Mouse (Mus musculus) right cerebral cortex, adult 18-20 months (tissue): ENCODE measurements around the gene E4f1.

Experiments used
- DNase-seq: peaks from one replicate; pipeline ENCODE4 v3.0.0; 2022; ENCODE audit warnings: mixed read lengths

E4f1 gene

DNA sequence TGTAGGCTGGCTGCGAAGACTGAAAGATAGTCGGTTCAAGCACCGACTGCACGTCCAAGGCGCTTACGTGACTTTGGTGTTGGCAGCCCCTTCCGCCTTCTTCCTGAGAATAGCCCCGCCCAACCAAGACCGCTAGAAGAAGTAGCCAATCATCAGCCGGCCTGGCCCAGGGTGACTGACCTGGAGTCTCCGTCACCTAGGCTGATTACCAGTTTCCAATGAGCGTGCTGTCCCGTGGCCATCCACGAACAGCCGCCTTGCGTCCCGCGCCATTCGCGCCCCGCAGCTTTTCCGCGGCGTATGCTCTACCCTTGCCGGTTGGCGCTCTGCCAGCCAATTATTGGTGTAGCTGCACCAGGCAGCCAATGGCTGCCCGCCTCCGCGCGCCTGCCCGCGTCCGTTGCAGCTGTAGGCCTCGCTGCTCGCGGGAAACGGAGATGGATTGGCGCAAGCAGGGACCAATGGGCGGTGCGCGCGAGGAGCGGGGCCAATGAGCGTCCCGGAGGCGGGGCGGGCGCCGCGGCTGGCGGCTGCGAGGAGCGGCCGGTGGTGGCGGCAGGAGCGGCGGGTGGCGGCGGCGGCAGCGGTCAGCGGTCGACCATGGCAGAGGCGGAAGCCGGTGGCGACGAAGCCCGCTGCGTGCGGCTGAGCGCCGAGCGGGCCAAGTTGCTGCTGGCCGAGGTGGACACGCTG is at the start of gene E4f1, which contains the start of gene Pgp:
Gene E4f1 (minus strand): TSS at position 404 of the 693 bp plus-strand sequence.
Gene Pgp (plus strand): TSS at position 483 of the 693 bp plus-strand sequence.
- peak; percentile 100 for DNase-seq

DNA sequence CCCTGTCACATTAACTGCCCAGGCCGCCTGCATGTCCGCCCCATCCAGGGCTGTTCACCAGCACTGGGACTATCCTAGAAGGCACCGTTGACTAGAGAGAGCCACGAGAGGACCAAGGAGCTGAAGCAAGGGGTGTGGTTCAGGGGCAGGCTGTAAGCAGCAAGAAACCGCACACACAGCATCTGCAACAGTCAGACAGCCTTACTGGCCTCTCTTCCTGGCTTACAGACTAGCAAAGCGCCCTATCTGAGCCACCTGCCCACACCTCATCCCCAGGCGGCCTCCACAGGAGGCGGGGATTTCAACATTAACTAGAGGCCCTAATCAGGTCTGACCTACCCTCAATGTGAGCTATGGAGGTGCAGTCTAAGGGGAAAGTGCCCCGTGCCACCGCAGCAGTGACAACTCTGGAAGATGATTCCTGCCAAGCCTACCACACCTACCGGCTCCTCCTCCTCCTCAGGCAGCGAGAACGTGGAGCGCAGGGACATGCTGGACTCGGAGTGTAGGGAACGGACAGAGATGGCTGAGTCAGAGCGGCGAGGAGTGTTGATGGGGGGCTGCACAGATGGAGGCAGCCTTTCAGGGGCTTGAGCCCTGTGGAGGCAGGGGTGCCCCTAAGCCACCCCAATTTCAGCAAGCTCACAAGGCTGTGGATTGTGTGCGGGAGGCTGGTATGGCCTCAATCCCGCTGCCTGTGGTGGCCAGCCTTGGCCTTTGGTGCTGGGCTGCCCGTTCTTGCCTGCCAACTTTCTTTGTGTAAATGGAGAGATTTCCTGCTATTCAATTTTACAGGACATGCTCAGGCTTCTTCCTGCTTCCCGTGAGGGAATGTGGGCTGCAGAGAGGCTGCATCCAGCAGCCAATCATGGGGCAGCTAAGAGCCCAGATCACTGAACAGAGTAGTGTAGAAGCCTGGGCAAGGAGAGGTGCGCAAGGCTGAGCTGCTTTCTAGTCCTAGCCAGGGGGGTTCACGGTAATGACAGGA is 44.5 kb upstream of the E4f1 start:
- no peak for DNase-seq

DNA sequence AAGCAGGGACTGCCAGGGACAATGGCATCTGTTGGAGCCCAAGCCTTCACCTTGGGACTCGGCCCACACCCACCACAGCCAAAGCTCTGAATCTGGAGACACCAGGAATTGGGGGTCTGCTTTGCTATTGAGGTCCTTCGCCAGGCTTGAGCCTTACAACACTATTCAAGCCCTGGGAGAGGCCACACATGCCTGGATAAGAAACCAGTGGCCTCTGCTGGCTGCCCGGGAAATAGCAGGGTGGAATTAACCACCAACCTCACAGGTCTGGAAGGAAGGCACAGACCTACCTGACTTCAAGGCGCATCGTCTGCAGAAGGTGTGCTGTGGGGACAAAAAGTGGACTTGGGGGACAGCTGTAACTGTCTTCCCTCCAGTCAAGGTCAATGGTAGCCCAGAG is 43.5 kb upstream of the E4f1 start:
- DNase-seq, result peak; percentile 77

DNA sequence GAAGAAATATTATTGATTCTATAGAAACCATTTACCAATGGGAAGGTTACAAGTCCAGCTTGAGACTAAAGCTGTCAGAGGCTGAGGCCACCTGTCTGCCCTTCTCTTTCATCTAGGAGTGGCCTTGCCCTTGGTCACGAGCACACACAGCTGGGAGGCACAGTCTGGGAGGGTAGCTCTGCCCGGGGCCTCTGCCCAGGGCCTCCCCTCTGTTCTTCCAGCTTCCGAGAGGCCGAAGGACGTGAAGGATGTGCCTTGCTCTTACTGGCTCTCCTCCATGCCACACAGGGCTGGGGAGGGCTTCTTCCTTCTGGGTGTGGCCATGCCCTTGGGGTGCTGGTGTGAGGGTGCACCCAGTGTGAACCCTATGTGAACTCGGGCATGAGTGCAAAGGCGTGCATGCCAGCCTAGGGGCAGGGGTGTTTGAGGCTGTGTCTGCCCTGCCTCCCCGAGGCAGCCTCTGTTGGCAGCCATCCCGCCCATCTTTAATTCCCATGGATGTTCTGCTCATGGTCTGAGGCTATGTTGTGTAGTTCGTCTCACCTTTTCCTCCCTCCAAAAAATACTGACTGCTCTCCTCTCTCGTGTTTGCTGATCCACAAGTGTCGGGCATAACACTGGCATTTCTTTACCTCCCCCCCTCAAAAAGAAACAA is 37.8 kb upstream of the E4f1 start:
- no peak for DNase-seq

DNA sequence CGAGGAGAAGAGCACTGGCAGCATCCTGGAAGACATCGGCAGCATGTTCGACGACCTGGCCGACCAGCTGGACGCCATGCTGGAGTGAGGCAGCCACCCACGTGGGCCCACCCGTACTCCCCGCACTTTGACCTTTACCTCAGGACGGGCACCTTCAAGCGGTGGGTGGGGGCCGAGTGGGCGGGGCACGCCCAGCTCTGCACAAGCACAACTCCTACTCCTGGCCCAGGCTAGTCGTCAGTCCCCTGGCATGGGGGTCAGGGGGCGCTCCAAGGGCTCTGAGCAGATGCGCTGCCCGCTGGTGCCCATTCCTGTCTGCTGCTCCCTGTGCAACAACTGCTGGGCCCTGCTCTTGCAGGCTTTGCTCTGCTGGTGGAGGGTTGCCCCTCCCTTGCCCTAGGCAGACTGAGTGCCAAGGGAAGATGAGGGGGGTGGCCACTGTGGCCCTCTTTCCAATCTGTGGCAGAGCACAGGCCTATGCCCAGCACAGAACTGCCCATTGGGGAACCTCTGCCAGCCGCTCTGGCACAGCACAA is 37.1 kb upstream of the E4f1 start:
- DNase-seq, result no peak

DNA sequence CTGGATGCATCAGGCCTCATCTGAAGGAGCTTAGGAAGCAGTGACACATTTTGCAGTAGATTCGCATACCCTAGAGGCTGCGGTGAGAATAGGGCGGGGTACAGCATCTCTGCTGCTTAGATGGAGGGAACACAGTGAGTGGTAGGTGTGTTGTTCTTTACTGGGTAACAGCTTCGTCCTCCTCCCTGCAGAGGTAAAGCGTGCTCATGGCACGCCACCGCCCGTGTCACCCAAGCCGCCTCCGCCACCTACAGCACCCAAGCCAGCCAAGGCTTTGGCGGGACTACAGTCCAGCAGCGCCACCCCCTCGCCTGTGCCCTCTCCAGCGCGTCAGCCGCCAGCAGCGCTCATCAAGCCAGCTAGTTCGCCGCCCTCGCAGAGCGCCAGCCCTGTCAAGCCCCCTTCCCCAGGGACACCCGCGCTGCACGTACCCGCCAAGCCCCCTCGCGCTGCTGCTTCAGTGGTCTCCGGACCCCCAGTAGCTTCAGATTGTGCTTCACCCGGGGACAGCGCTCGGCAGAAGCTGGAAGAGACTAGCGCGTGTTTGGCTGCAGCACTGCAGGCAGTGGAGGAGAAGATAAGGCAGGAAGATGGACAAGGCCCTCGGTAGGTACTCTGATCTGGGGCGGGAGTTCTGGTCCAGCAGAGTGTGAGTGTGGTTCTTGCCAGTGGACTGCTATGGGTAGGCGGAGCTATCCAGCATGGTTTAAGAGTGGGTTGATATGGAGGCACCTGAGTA is 36.4 kb upstream of the E4f1 start:
- DNase-seq, result peak; percentile 78

DNA sequence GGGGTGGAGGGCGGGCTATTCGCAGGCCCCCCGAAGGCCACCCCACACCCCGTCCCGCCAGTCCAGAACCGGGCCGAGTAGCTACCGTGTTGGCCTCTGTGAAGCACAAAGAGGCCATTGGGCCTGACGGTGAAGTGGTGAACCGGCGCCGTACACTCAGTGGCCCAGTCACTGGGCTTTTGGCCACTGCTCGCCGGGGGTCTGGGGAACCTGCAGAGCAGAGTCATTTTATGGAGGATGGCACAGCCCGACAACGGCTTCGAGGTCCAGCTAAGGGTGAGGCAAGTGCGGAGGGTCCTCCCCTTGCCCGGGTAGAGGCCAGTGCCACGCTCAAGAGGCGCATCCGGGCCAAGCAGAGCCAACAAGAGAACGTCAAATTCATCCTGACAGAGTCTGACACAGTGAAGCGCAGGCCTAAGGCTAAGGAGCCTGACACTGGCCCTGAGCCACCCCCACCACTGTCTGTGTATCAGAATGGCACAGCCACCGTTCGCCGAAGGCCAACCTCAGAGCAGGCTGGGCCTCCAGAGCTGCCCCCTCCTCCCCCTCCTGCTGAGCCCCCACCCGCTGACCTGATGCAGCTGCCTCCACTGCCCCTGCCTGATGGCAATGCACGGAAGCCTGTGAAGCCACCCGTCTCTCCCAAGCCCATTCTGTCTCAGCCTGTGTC is 35.3 kb upstream of the E4f1 start:
- no peak for DNase-seq

DNA sequence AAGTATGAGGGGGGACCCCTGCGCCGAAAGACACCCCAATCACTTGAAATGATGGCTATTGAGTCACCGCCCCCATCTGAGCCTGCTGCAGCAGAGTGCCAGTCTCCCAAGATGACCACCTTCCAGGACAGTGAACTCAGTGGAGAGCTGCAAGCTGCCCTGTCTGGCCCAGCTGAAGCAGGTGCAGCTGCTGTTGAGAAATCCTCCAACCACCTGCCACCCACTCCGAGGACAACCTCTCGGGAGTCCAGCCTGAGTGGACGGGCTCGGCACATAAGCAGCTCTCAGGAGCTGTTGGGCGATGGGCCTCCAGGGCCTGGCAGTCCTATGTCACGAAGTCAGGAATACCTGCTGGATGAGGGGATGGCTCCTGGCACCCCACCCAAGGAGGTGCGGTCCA is 34.0 kb upstream of the E4f1 start:
- DNase-seq, result no peak

DNA sequence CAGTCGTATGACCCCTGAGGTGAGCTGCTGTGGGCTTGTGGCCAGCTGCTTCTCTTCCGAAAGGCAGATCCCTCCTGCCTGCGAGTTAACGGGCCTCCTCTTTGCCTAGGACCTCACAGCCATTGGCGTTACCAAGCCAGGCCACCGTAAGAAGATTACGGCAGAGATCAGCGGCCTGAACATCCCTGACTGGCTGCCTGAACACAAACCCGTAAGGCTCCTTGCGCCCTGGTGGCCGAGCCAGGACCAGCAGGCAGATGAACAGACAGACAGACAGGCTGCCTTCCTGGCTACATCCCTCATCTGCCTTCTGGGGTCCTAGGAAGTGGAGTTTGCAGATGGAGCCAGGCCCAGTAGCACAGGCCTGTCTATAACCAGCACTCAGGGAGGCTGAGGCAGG is 32.1 kb upstream of the E4f1 start:
- no peak for DNase-seq

DNA sequence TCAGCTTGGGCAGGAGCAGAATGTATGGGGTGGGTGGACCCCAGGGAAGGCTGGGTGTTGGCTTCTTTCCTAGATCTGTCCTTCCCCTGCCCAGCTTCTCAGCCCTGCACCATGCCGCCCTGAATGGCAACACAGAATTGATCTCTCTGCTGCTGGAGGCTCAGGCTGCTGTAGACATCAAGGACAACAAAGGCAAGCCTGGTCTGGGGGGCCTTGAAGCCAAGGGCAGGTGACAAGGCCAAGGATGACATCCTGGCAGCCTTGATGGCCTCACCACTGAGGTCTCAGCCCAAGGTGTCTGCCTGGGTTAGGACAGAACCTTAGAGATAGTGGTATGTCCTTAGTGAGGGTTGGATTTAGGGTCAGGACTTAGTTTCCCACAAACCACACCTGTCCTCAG is 25.9 kb upstream of the E4f1 start:
- no peak for DNase-seq

DNA sequence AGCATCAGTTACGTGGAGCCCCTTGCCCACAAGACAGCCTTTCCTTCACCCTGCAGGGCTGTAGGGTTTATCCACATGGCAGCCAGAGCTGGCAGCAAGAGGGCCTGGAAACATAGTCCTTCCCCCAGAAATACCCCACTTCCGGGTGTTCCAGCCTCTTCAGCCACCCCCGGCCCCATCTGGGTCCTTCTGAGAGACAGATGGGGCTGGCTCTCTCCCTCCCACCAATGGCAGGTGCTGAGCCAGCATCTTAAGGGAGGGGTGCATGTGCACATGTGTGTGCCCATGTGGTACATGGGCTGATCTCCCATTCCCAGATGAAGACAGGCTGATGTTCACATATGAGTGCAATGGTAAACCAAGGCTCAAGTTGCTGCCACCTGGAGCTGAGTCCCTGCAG is 25.3 kb upstream of the E4f1 start:
- DNase-seq, result peak; percentile 81

DNA sequence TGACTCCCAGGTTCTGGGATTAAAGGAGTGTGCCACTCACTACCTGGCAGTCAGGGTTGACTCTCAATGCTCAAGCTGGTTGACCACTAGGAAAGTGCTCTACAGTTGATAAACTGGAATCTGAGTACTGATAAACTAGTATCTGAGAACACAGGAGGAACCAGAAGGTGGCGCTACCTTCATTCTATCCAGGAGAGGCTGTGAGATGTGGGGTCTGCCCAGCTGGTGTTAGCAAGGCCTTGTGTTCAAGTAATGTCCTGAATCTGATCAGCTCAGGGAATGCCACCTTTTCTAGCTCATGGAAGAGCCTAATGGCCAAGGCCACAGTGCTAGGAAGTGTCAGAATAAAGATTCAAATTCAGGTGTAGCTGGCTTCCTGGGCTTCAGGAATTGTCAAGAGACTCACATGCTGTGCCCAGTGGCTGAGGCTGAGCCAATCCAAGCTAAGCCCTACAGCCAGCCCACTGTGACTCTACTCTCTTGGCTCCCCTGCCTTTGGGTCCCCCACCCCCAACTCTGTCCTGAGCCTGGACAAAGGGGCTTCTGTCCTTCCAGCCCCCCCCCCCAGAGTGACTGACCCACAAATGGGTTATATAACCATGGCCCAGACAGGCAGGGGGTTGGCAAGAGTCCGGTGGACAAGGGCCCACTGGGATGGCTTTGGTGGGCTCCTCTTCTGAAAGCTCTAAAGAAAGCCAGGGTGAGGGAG is 24.7 kb upstream of the E4f1 start:
- peak; percentile 58 for DNase-seq

DNA sequence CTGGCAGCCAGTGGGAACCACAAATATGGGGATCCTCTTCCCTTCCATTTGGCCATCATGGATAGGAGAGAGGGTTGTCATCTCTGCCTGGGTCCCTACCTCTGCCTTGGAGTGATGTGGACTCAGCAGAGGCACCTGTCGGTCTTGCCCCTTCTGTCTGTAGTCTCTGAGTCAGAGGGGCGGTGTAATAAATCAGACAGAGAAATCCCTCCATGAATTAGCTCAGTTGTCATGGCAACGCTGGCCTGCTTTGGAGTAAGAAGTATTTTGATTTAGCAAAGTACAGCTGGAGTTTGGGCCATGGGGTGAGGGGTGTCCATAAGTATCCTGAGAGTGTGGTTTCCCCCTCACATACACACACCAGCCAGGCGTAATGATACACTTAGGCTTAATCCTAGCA is 20.3 kb upstream of the E4f1 start:
- DNase-seq, result peak; percentile 50

DNA sequence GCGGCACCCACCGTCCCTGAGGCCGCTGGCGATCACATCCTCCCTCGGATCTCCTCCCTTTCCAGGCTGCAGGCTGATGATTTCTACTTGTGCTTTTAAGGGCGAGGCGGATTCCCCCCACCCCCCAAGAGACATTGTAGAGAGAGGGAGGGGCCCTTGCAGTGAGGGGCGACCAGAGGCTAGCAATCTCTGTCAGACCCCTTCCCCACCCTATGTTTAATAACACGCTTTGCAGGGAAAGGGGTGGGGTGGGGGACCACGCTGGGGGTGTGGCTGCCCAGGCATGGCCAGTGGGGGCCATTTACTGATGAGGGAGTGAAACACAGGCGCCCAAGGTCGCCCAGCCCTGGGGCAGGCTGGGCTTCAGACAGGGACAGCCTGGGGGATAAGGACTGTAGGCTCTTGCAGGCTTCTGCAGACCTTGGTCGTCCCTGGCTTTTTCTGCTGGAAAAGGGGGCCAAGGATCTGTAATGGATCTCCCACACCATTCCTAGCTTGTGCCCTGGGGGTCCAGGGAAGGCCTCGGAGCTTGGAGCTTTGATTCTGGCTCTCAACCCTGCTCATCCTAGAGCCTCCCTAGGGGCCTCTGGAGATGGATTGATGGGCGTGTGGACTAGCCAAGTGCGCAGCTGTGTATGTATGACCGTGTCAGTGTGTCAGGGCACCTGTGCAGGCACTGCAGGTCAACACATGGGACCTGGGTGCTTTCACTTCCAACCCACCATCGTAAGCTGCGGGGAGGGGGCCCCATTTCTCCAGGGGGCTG is 19.3 kb upstream of the E4f1 start:
- no peak for DNase-seq

DNA sequence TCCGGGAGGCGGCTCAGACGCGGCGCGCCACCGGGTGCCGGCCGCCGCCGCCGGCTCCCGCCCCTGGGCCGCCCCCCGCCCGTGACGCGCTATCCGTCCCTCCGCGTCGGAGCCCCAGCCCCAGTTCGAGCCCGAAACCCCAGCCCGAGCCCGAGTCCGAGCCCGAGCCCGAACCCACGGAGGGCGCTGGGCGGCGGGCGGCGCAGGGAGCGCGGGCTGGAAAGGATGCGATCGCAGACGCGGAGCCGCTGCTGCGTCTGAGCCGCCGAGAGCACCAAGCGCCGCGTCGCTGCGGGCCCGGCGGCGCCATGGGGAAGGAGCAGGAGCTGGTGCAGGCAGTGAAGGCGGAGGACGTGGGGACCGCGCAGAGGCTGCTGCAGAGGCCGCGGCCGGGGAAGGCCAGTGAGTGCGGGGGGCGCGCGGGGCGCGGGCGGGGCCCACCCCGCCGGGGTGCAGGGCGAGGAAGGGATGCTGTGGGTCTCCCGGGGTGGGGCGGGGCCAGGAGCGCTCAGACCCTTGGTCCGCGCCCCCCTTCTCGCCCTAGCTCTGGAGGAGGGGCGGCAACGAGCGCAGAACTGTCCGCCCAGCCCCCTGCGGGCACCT is 18.6 kb upstream of the E4f1 start:
- DNase-seq, result peak; percentile 49

DNA sequence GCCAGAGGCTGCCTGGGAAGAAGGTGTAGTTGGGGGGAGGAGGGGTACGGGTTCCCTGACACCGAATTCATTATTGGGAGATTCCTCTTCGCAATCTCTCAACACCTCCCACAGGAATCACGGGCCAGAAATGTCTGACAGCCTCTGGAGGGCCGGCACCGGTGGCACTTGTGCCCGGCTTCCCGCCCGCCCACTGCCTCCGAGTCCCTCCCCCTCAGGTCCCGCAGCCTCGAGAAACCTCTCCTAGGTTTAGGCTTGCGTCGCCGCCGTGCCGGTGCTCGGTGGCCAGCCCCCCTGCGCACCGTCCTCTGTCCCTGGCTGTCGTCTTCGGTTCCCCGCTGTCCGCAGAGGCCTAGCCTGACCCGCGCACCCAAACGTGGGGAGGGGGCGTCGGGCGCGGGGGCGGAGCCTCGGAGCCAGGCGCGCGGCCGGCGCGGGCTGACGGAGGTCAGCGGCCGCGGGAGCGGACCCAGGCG is 18.1 kb upstream of the E4f1 start, which contains the start of gene Caskin1:
Gene Caskin1 (plus strand): TSS at position 416 of the 476 bp plus-strand sequence.
- peak; percentile 72 for DNase-seq

DNA sequence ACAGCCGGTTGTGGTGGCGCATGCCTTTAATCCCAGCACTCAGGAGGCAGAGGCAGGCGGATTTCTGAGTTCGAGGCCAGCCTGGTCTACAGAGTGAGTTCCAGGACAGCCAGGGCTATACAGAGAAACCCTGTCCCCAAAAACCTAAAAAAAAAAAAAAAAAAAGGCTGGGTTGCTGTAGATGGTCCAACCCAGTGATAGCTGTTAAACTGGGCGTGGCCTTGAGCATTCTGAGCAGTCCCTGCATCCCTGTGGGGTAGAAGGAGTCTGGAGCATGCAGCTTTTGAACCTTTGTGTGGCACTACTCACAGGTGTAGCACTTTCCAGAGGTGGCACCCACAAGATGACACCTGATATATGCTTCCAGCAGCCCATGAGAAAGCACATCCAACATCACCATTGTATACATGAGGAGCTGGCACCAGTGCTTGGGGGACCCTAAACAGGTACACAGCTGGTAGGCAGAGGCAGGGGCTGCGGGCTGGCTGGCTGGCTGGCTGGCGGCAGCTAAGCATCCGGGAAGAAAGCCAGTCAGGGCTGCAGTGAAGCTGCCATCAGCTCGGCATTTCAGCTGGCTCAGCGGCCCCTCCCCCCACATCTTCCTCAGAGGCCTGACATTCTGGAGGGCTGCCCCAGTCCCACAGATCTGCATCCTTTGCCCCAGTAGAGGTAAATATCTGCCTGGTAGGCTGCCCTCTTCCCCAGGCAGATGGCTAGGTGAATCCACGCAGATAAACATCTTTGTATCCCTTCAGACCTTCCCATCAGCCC is 15.2 kb upstream of the E4f1 start:
- peak; percentile 55 for DNase-seq

DNA sequence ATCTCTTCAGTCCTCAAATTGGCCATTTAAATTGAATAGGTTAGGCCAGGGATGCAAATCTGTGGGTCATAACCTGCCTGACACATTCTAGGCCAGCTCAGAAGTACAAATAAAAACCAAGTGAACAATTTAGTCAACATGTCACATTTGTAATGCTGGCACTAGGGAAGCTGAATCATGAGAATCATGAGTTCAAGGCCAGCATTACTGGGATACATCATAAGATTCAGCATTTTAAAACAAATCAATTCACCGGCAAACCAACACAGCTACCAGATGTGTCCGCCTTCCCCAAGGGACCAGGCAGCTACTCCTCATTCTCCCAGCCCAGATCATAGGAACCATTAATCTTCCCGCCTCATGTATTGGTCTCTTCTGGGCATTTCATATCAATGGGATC is 13.4 kb upstream of the E4f1 start:
- no peak for DNase-seq
